Mouse (Mus musculus) heart, embryonic 10.5 days (tissue): ENCODE results near the gene Zfp148. TPM values are rescaled to one million over a fixed set of nuclear protein-coding genes. Genes with fewer than 3 reads are reported as not detected.

ENCODE experiments used
- DNase-seq: peaks from one replicate; pipeline ENCODE4 v3.0.0-alpha.2; 2017; ENCODE audit warnings: low spot score
- H3K27ac ChIP-seq: fragments of 300-500 bp; sonication (generic); 2 replicates; pipeline ENCODE4 v1.5.1; 2016; ENCODE audit warnings: mild to moderate bottlenecking
- H3K27me3 ChIP-seq: fragments of 300-500 bp; sonication (generic); 2 replicates; pipeline ENCODE4 v1.6.1; 2016; ENCODE audit warnings: mild to moderate bottlenecking; ENCODE audit not compliant: poor library complexity, insufficient read depth, severe bottlenecking
- H3K36me3 ChIP-seq: fragments of 300-500 bp; sonication (generic); 2 replicates; pipeline ENCODE4 v1.6.1; 2016; ENCODE audit warnings: mild to moderate bottlenecking, moderate library complexity
- H3K4me1 ChIP-seq: fragments of 300-500 bp; sonication (generic); 2 replicates; pipeline ENCODE4 v1.6.1; 2016; ENCODE audit warnings: mild to moderate bottlenecking
- H3K4me3 ChIP-seq: fragments of 300-500 bp; sonication (generic); 2 replicates; pipeline ENCODE4 v1.5.1; 2016; ENCODE audit warnings: mild to moderate bottlenecking, moderate library complexity
- H3K9me3 ChIP-seq: fragments of 300-500 bp; sonication (generic); 2 replicates; pipeline ENCODE4 v1.6.1; 2016; ENCODE audit warnings: mild to moderate bottlenecking, moderate library complexity
- WGBS: fragments of 180-500 bp; shearing (Covaris S2); methylation state at CpG from one replicate; pipeline ENCODE4 v1.1.7; 2016; 5-methylcytosine and 5-hydroxymethylcytosine counted together
- polyA plus RNA-seq: library from polyadenylated mRNA; unstranded; fragments of >200 nt; fragmentation: Nextera tagmentation; extraction: Ambion mirVana; gene quantifications from 2 replicates; pipeline ENCODE4 v1.2.1, GENCODE M21; 2016

Zfp148 gene
- polyA plus RNA-seq, 1 experiment from 2014 or later: 38.0 TPM

DNA sequence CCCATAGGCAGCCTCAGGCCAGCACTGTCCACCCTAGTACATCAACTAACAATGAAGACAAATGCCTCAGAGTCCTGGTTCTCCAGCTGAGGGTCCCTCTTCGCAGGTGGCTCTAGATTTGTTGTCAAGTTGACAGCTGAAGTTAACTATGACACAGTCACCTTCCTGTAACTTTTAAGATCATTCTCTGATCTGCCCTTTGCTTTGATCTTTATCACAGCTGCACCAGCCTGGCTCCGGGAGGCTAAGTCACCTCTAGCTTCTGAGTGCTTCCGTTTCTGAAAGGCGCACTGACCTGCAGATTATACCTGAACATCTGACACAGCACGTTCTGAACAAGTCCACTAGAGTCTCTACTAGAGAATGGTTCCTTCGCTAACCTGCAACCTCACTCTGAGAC lies 22.8 kb upstream of the Zfp148 start:
- WGBS: 66% methylated on average over 6 of the region's 6 CpGs

DNA sequence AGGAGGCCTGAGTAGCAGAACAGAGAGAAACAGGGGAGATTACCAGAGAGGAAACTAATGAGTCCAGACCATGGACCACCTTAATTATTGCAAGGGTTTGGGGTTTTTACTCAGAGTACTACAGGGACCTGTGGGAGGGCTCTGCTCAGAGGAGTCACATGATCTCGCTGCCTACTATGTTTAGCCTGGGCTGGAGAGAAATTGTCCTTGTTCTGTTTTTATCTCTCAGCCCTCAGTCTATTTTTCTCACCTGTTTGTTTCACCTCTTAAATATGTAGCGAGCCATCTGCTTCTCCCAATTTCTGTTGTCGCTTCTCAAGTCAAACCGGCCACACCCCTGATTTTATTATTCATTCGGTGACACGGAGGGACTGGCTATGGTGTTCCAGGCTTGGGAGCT lies 14.9 kb upstream of the Zfp148 start:
- 70% methylated on average over 6 of the region's 6 CpGs for WGBS
- no peak for DNase-seq
- no peak overlapping the region for H3K4me3 ChIP-seq
- peaks cover 16% of the 10 kb centered on the region; the same call in 1 of the 2 replicates for H3K4me1 ChIP-seq
- H3K36me3 ChIP-seq: no peaks in the 10 kb centered on the region
- H3K27me3 ChIP-seq: no peaks in the 10 kb centered on the region
- H3K9me3 ChIP-seq: no peaks in the 10 kb centered on the region
- peak overlapping the region; percentile 69; the same call in 1 of the 2 replicates for H3K27ac ChIP-seq

More for the DNA sequence above, 22.8 kb upstream of the Zfp148 start:
- Histone ChIP-seq H3K27me3 (no peaks in the 10 kb centered on the region), H3K9me3 (no peaks in the 10 kb centered on the region), H3K4me1 (no peaks in the 10 kb centered on the region), H3K27ac (no peak overlapping the region), H3K4me3 (no peak overlapping the region), H3K36me3 (no peaks in the 10 kb centered on the region)
- no peak for DNase-seq

DNA sequence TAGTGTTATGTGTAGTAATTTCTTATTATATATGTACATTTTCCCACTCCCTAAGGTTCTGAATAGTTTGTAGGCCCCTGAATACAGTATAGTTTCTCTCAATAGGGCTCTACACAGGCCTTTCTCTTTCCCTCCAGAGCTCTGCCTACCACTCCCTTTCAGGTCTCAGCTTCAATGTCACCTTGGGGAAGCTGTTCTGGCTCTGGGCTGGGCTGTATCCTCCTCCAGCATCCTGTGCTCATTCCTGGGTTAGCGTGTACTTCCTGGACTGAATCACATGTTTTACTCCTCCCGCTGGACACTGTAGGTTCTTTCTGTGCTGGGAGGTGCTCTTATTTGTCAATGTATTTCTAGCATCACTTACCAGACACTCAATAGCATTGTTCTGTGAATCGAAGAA lies 12.0 kb upstream of the Zfp148 start:
- peak; percentile 76 for DNase-seq
- H3K4me3 ChIP-seq: no peak overlapping the region
- 73% methylated on average over 3 of the region's 3 CpGs for WGBS
- peaks cover 16% of the 10 kb centered on the region; the same call in 1 of the 2 replicates for H3K4me1 ChIP-seq
- H3K9me3 ChIP-seq: no peaks in the 10 kb centered on the region
- no peaks in the 10 kb centered on the region for H3K27me3 ChIP-seq
- H3K36me3 ChIP-seq: no peaks in the 10 kb centered on the region
- peak overlapping the region; percentile 52; the same call in 1 of the 2 replicates for H3K27ac ChIP-seq

DNA sequence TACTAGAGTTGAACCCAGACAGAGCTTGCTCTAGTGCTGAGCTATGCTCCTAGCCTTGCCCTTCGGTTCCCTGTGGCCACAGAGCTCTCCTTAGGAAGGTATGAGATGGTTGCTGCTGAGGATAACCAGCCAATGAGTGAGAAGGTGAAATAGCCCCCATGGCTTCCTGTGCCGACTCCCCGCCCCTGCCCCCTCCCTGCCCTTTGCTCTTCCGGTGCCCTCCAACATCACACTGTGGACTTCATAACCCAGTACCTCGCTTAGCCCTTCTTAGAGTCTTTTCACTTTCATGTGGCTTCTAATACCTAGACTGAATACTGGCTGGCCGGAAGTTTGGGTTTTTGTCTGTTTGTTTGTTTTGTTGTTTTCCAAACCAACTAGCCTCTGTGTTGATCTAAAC lies 9.8 kb upstream of the Zfp148 start:
- H3K9me3 ChIP-seq: no peaks in the 10 kb centered on the region
- H3K27ac ChIP-seq: no peak overlapping the region
- H3K27me3 ChIP-seq: no peaks in the 10 kb centered on the region
- H3K36me3 ChIP-seq: no peaks in the 10 kb centered on the region
- H3K4me1 ChIP-seq: 0 out of 2 replicates have a peak, but pooled peaks cover 10% of the 10 kb centered on the region
- H3K4me3 ChIP-seq: no peak overlapping the region
- peak; percentile 36 for DNase-seq
- 55% methylated on average over 6 of the region's 6 CpGs for WGBS

DNA sequence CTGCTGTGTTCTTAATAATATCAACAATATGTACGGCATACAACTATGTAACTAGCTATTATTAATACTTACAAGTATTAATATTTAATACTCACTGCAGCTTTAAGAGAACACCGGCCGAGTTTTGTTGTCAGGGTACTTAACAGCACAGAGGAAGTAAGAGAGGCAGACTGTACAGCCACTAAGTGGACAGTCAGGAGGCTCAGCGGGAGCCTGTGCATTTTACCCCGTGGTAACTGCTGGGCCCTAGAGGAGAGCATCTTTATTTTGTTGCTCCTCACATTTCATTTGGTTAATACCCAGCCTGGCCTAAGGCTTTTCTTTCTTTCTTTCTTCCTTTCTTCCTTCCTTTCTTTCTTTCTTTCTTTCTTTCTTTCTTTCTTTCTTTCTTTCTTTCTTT lies 8.0 kb upstream of the Zfp148 start:
- peak; percentile 55 for DNase-seq

DNA sequence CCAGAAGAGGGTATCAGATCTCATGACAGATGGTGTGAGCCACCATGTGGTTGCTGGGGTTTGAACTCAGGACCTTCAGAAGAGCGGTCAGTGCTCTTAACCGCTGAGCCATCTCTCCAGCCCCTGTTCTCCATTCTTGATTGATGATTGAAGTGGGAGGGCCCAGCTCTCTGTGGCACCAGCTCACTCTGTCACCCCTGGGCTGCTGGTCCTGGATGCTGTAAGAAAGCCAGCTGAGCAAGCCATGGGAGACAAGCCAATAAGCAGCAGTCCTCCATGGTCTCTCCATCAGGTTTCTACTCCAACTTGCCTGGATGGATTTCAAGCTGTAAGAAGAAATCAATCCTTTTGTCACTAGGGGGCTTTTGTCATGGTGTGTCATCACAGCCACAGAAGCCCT lies 7.3 kb upstream of the Zfp148 start:
- WGBS: 94% methylated on average over 2 of the region's 2 CpGs
- Histone ChIP-seq H3K4me1 (0 out of 2 replicates have a peak, but pooled peaks cover 6% of the 10 kb centered on the region), H3K27ac (no peak overlapping the region), H3K4me3 (no peak overlapping the region), H3K27me3 (no peaks in the 10 kb centered on the region), H3K9me3 (no peaks in the 10 kb centered on the region), H3K36me3 (no peaks in the 10 kb centered on the region)
- peak; percentile 66 for DNase-seq

More for the DNA sequence above, 8.0 kb upstream of the Zfp148 start:
- Histone ChIP-seq H3K36me3 (no peaks in the 10 kb centered on the region), H3K9me3 (no peaks in the 10 kb centered on the region), H3K27ac (no peak overlapping the region), H3K4me3 (no peak overlapping the region), H3K27me3 (no peaks in the 10 kb centered on the region), H3K4me1 (0 out of 2 replicates have a peak, but pooled peaks cover 6% of the 10 kb centered on the region)
- WGBS: 71% methylated on average over 5 of the region's 5 CpGs

DNA sequence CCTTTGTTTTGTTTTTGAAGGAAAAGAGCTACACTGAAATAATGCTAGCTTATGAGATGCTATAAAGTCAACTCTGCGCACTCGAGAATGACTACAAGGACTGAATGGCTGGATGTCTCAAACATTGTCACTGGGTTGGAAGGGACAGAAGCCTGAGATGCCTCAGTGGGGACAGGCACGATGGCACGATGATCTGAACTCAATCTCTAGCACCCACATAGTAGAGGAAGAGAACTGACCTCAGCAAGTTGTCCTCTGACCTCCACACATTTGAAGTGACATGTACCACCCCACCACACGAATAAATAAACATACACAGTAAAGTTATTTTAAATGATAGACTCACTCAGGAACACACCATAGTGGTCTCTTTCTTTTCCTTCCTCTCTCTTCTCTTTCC lies 4.4 kb upstream of the Zfp148 start:
- H3K36me3 ChIP-seq: no peaks in the 10 kb centered on the region
- peaks cover 8% of the 10 kb centered on the region; the same call in 1 of the 2 replicates for H3K4me1 ChIP-seq
- no peak overlapping the region for H3K4me3 ChIP-seq
- H3K9me3 ChIP-seq: no peaks in the 10 kb centered on the region
- DNase-seq: peak; percentile 62
- H3K27ac ChIP-seq: no peak overlapping the region
- no peaks in the 10 kb centered on the region for H3K27me3 ChIP-seq
- WGBS: 85% methylated on average over 5 of the region's 5 CpGs

DNA sequence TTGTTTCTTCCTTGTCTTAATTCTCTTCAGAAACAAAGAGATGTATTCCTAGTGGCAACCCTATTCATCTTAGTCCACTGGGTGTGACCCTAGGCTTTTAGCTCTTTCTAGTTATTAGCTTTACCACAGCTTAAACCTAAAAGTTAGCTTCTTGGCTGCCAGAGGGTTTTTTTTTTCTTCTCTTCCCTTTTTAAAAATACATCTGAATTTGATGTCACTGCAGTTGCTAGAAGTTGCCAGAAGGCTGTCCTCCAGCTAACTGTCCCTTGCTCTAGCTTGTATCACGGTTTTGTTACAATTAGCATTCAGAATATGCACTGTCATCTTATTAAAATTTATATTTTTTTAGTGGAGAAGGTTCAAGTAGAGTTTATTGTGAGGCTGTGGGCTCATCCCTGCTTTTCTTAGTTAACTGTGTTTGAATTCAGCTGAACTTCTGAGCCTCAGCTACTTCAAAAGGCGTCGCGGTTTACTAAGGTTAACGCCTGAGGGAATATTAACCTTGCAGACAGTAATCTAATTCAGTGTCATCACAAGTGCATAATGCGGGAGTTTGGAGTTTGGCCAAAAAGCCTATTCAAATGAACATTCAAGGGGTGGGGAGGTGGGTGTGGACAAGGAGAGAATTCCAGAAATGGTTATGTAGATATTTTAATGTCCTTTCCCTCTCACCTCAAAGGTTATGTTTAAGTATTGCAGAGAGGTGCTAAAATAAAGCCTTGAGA lies 1.3 kb upstream of the Zfp148 start:
- no peaks in the 10 kb centered on the region; the same call in 1 of the 2 replicates for H3K36me3 ChIP-seq
- no peaks in the 10 kb centered on the region for H3K27me3 ChIP-seq
- peak overlapping the region; percentile 98 for H3K4me3 ChIP-seq
- WGBS: 79% methylated on average over 6 of the region's 6 CpGs
- H3K9me3 ChIP-seq: no peaks in the 10 kb centered on the region
- peaks cover 13% of the 10 kb centered on the region; the same call in 1 of the 2 replicates for H3K4me1 ChIP-seq
- H3K27ac ChIP-seq: peak overlapping the region; percentile 99
- DNase-seq: peak; percentile 35

DNA sequence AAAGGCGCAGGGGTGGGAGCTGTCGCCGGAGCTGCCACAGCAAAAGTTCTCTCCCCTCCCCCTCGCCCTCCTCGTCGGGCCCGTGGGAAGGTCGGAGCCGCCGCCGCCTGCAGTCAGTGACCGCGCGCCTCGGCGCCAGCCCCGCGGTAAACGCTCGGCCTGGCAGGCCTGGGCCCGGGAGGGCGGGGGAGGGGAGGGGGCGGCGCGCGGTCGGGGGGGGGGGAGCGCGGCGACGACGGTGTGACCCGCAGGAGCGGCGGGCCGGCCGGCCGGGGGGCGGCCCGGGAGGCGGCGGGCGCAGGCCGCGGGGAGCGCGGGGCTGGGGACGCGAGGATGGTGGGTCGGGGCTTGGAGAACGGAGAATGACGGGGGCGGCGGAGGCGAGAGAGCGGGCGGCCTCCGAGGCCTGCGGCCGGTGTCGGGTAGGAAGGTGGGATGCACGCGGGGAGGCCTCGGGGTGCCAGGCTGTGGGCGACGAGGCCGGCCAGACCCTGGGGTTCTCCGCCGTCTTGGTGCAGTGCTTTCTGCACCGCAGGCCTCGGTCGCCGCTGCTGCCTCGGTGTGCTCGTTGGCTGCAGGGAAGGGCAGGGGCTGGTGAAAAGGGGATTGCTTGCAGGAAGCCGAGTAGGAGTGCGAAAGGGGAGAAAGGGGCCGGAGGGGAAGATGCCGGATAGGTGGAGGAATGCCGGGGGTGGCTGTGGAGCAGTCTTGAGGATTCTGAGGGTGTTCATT lies 412 bp downstream of the Zfp148 start:
- H3K27me3 ChIP-seq: no peaks in the 10 kb centered on the region
- DNase-seq: peak; percentile 82
- H3K9me3 ChIP-seq: no peaks in the 10 kb centered on the region
- 1% methylated on average over 69 of the region's 80 CpGs for WGBS
- peak overlapping the region; percentile 99 for H3K27ac ChIP-seq
- peak overlapping the region; percentile 98 for H3K4me3 ChIP-seq
- H3K4me1 ChIP-seq: peaks cover 13% of the 10 kb centered on the region; the same call in 1 of the 2 replicates
- H3K36me3 ChIP-seq: peaks cover 1% of the 10 kb centered on the region; the same call in 1 of the 2 replicates

DNA sequence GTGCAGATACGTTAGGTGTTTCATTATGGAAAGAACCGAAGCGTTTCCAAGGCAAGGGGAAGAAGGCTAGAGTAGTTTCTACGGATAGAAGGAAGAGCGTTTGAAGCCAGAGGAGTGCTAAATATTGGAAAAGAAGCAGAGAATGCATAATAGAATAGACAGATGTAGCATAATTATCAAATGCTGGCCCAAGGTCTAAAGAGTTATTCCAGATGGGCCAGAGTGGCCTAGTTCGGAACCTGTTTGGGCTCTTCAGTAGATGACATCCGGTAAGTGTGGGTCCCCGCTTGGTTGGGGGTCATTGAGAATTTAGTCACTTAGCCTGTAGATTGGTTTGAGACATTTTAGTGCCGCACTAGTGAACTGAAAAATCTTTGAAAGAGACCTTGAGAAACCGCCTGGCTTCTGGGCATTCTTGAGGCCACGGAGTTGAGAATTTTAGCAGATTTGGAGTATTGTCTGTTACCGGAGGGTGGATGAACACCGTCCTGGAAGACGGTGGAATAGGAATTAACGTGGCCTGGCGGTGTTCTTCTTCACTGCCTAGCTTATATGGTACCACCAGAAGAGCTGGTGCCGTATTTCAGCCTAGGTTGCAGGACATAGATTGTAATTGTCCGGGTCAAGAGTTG lies 1.1 kb downstream of the Zfp148 start:
- DNase-seq: peak; percentile 64

DNA sequence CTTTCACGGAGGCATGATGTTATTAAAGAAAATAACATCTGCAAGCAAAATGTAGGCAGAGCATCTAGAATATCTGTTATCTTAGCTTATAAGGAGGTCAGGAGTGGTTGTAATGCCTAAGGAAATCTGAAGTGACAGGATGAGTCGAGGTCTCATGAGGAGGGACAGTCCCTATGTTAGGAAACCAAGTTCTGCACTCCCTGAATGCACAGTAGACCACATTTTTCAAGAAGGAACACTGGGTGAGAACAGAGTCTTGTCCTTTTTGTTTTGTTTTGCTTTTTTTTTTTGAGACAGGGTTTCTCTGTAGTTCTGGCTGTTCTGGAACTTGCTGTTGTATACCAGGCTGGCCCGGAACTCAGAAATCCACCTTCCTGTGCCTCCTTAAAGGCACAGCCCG lies 1.7 kb downstream of the Zfp148 start:
- Histone ChIP-seq H3K9me3 (no peaks in the 10 kb centered on the region), H3K36me3 (peaks cover 2% of the 10 kb centered on the region; the same call in 1 of the 2 replicates), H3K4me1 (peaks cover 18% of the 10 kb centered on the region; the same call in 1 of the 2 replicates), H3K4me3 (peak overlapping the region; percentile 98), H3K27me3 (no peaks in the 10 kb centered on the region), H3K27ac (peak overlapping the region; percentile 99; the same call in 1 of the 2 replicates)
- WGBS: 38% methylated on average over 4 of the region's 4 CpGs
- peak; percentile 63 for DNase-seq

More for the DNA sequence above, 1.1 kb downstream of the Zfp148 start:
- WGBS: 5% methylated on average over 18 of the region's 18 CpGs
- H3K4me3 ChIP-seq: peak overlapping the region; percentile 98
- H3K4me1 ChIP-seq: peaks cover 13% of the 10 kb centered on the region; the same call in 1 of the 2 replicates
- H3K36me3 ChIP-seq: peaks cover 2% of the 10 kb centered on the region; the same call in 1 of the 2 replicates
- no peaks in the 10 kb centered on the region for H3K27me3 ChIP-seq
- H3K27ac ChIP-seq: peak overlapping the region; percentile 99
- no peaks in the 10 kb centered on the region for H3K9me3 ChIP-seq

DNA sequence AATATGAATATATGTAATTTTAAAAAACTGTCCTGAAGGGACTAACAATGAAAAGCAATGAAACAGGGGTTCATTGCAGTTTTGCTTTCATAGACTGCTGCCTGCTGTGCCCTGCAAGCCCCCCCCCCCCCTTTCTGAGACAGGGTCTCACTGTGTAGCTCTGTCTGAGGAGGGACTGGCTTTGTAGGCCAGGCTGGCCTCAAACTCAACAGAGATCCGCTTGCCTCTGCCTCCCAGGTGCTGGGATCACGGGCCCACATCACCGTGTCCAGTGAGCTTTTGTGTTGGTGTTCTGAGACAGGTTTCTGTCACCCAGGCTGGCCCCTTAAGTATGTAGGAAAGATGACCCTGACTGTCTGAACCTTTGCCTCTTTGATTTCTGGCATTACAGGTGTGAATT lies 2.9 kb downstream of the Zfp148 start:
- DNase-seq: peak; percentile 55
- Histone ChIP-seq H3K27me3 (no peaks in the 10 kb centered on the region), H3K36me3 (peaks cover 2% of the 10 kb centered on the region; the same call in 1 of the 2 replicates), H3K9me3 (no peaks in the 10 kb centered on the region), H3K4me1 (peaks cover 18% of the 10 kb centered on the region; the same call in 1 of the 2 replicates), H3K27ac (no peak overlapping the region), H3K4me3 (no peak overlapping the region)
- 96% methylated on average over 3 of the region's 3 CpGs for WGBS
